Mouse (Mus musculus) heart, adult 2 months (tissue): Measurements from ENCODE around the gene Ccl24. TPM values are rescaled to one million over a fixed set of nuclear protein-coding genes. Genes with fewer than 3 reads are reported as not detected.

Experiments
- DNase-seq, 2 experiments: peaks; one replicate each; pipeline ENCODE4 v3.0.0; 2021
- H3K27ac ChIP-seq: fragments of 200-600 bp; 2 replicates; pipeline ENCODE4 v1.8.1; 2022
- H3K27me3 ChIP-seq: fragments of 200-500 bp; 2 replicates; pipeline ENCODE4 v1.6.1; 2012; ENCODE audit warnings: mild to moderate bottlenecking, low read length, inconsistent platforms, mixed read lengths; ENCODE audit not compliant: control insufficient read depth, insufficient read depth
- H3K36me3 ChIP-seq: fragments of 200-500 bp; 2 replicates; pipeline ENCODE4 v1.6.1; 2012; ENCODE audit warnings: low read length, inconsistent platforms; ENCODE audit not compliant: control insufficient read depth, insufficient read depth
- H3K4me1 ChIP-seq: fragments of 200-500 bp; 2 replicates; pipeline ENCODE4 v1.6.1; 2011; ENCODE audit warnings: low read length; ENCODE audit not compliant: control insufficient read depth, insufficient read depth
- H3K4me3 ChIP-seq: fragments of 200-600 bp; 2 replicates; pipeline ENCODE4 v1.8.1; 2022
- H3K79me2 ChIP-seq: fragments of 200-500 bp; replicated peaks from 2 replicates; pipeline ENCODE4 v1.6.1; 2012; ENCODE audit warnings: mild to moderate bottlenecking, inconsistent platforms, low read length, moderate library complexity, mixed read lengths; ENCODE audit not compliant: control insufficient read depth, insufficient read depth
- H3K9ac ChIP-seq: fragments of 200-500 bp; 2 replicates; pipeline ENCODE4 v1.6.1; 2012; ENCODE audit warnings: low read depth, mild to moderate bottlenecking, control low read depth, inconsistent platforms, low read length, mixed read lengths
- CTCF ChIP-seq: fragments of 200-600 bp; IDR thresholded peaks from 2 replicates; pipeline ENCODE4 v1.8.1; 2022; ENCODE audit warnings: antibody characterized with exemption, mild to moderate bottlenecking, moderate library complexity
- EP300 ChIP-seq: fragments of 200-500 bp; IDR thresholded peaks from 2 replicates; pipeline ENCODE4 v1.6.1; 2011; ENCODE audit warnings: low read depth, low read length, control low read depth; ENCODE audit not compliant: insufficient read depth
- POLR2A ChIP-seq: fragments of 200-500 bp; IDR thresholded peaks from 2 replicates; pipeline ENCODE4 v1.6.1; 2011; ENCODE audit warnings: mild to moderate bottlenecking, low read depth, low read length, control low read depth; ENCODE audit not compliant: insufficient read depth
- WGBS: fragments of 180-500 bp; shearing (Covaris S2); methylation state at CpG from one replicate; pipeline ENCODE4 v1.1.7; 2018; 5-methylcytosine and 5-hydroxymethylcytosine counted together
- intact Hi-C: fragments of 180-260 bp; cut with DNase I; formaldehyde crosslinking; loops from one replicate; pipeline ENCODE4 v1.15.1; 2025
- polyA plus RNA-seq: library from polyadenylated mRNA; depleted of rRNA; stranded (reverse); fragments of >200 nt; gene quantifications from 2 replicates; pipeline ENCODE4 v1.2.3, GENCODE M21; 2012
- total RNA-seq, 2 experiments: library from RNA; stranded (reverse); gene quantifications; 2 replicates each; pipeline ENCODE4 v1.2.3; 2021

Gene Ccl24
- total and polyA plus RNA-seq, 3 experiments = 2.6 to 3.2 (median 2.6) TPM

DNA sequence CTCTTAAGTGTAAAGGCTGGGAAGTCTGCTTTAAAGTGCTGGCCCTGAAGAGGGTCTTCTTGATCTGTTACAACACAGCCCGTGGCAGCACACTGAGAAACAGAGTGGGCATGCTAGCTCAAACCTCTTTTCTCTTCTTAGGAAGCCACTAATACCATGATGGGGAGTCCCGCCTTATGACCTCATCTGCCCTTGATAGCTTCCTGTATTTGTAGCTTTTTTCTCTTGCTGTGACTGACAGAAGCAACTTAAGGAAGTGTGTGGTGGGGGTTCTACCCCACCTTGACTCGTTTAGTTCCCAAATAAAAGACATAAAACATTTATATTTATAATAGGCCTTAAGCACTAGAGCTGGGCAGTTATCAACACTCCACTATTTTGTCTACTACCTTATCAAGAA lies 21.3 kb downstream of the Ccl24 start:
- Histone ChIP-seq H3K9ac (no peak overlapping the region), H3K79me2 (no peaks in the 10 kb centered on the region), H3K36me3 (no peaks in the 10 kb centered on the region), H3K4me1 (no peaks in the 10 kb centered on the region), H3K4me3 (no peak overlapping the region), H3K27ac (no peak overlapping the region), H3K27me3 (no peaks in the 10 kb centered on the region)
- TF ChIP-seq POLR2A (no peak), EP300 (no peak), CTCF (no peak)
- WGBS = 45% methylated on average over 3 of the region's 3 CpGs
- no peak for DNase-seq
- intact Hi-C loops = loop anchor here (5.0 kb wide), 2 partner anchors 66 to 211 kb away; no protein-coding TSS in a partner anchor

DNA sequence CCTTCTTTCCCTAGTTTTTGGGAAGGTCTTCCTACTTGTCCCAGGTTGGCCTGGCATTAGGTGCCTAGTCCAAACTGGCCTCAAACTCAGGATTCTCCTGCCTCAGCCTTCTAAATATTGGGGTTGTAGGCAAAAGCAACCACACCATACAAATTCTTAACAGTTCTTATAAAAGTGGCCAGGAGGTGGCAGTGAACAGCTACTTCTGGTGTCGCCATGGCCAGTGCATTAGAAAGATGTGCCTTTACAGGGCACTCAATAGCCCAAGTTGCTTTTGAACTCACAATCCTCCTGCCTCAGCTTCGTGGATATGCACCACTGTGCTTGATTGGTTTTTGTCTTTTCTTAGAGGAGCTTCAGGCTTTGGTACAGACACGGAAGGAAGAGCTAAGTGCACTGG lies 21.9 kb downstream of the Ccl24 start:
- 25% methylated on average over 3 of the region's 3 CpGs for WGBS
- H3K27me3 ChIP-seq = no peaks in the 10 kb centered on the region
- no peak overlapping the region for H3K9ac ChIP-seq
- TF ChIP-seq EP300 (no peak), POLR2A (no peak), CTCF (peak; percentile 73)
- DNase-seq = no peak
- intact Hi-C loops = loop anchor here (5.0 kb wide), 2 partner anchors 66 to 211 kb away; no protein-coding TSS in a partner anchor
- no peak overlapping the region for H3K4me3 ChIP-seq
- H3K36me3 ChIP-seq = no peaks in the 10 kb centered on the region
- H3K27ac ChIP-seq = no peak overlapping the region
- no peaks in the 10 kb centered on the region for H3K79me2 ChIP-seq
- H3K4me1 ChIP-seq = no peaks in the 10 kb centered on the region

DNA sequence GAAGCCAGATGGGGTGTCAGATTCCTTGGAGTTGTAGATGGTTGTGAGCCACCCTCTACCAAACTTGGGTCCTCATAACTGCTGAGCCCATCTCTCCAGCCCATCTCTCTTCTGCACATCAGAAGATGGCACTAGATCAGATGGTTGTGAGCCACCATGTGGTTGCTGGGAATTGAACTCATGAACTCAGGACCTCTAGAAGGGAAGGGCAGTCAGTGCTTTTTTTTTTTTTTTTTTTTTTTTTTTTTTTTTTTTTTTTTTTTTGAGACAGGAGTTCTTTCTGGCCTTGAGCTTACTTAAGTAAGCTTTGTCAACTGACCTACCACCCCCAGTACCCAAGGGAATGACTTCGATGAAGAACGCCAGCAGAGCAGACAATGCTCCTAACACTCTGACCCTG lies 24.9 kb downstream of the Ccl24 start:
- no peak for DNase-seq
- H3K27ac ChIP-seq = no peak overlapping the region
- H3K27me3 ChIP-seq = no peaks in the 10 kb centered on the region
- H3K36me3 ChIP-seq = no peaks in the 10 kb centered on the region
- no peak overlapping the region for H3K4me3 ChIP-seq
- H3K4me1 ChIP-seq = peaks cover 1% of the 10 kb centered on the region; the same call in 1 of the 2 replicates
- TF ChIP-seq POLR2A (no peak), CTCF (no peak), EP300 (no peak)
- intact Hi-C loops = loop anchor here (5.0 kb wide), 3 partner anchors 36 to 229 kb away; partner anchors contain the start of genes Mdh2 and Styxl1
- 70% methylated on average over 2 of the region's 2 CpGs for WGBS
- H3K79me2 ChIP-seq = no peaks in the 10 kb centered on the region
- H3K9ac ChIP-seq = no peak overlapping the region

DNA sequence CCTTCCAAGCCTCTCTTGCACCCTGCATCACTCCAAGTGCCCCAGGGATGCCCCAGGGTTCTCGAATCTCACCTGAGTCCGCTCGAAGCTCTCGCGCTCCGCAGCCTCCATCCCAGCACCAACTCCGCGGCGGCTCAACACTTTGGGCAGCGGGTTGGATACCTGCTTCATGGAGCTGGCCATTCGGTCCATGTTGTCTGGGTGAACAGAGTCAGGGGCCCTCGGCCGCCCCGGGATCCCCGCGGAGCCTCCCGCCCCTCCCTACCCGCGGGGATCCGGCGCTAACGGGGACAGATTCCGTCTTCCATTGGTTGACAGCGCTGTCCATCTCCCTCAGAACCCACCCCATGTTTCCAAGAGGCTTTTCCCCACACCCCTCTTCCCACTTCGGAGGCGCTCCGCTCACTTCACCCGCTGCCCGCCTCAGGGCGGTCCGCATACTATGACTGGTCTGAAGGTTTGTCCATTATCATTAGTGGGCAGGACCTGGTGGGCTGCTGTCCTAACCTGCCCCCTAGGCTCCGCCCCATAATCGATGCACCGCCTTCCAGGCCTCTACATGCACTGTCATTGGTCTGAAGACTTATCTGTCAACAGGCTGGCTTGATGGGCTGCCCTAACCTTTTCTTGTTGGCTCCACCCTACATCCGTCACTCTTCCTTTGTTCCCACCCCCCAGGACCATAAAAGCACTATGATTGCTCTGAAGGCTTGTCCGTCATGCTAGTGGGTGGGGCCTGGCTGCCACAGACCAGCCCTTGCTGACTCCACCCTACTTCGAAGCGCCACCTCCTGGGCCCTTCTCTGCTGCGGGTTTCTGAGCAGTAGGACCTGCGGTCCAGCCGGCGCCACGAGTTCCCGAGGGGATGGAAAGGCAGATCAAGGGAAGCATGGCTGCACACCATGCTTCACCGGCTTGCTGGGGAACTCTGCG lies 27.7 kb downstream of the Ccl24 start, which contains the start of gene Hip1:
Hip1 (minus strand) TSS at position 256 of the 933 bp plus-strand sequence.
- under 1% methylated on average over 46 of the region's 46 CpGs for WGBS
- Histone ChIP-seq H3K36me3 (no peaks in the 10 kb centered on the region), H3K4me3 (peak within 1 kb of the TSS; percentile 99), H3K79me2 (peaks cover 2% of the 10 kb centered on the region; the same call in 1 of the 2 replicates), H3K4me1 (peaks cover 5% of the 10 kb centered on the region), H3K27me3 (no peaks in the 10 kb centered on the region), H3K27ac (peak within 1 kb of the TSS; percentile 97), H3K9ac (peak within 1 kb of the TSS; percentile 82)
- DNase-seq = peak; percentile 100
- TF ChIP-seq CTCF (peak; percentile 81), EP300 (peak; percentile 54; the same call in 1 of the 2 replicates), POLR2A (peak; percentile 84)
- intact Hi-C loops = loop anchor here (2.0 to 5.0 kb wide), 4 partner anchors 18 to 232 kb away; partner anchors contain the start of genes Mdh2 and Styxl1

DNA sequence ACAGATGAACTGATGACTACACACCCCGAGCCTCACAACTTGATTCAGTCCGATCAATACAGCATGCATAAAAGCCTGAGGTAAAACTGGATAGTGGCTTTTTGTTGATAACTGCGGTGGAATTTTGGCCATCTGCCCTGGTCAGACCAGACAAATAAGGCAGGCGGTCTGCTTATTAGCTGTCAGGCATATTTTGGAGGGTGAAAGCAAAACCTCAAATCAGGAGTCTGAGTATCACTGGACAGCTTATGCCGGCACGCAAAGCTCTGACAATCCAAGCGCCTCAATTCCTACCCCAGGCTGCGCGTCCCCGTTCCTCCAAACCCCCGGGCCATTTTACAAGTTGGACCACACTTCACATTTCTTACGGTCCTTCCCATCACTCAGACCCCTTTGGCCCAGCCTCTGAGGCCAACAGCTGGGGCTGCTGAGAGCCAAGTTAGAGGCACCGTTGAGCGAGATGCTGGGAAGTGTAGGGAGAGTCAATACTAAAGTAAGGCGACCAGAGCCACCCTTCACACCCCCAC lies 28.8 kb downstream of the Ccl24 start:
- intact Hi-C loops = loop anchor here (2.0 kb wide), 1 partner anchor 17 kb away; no protein-coding TSS in a partner anchor

More for the DNA sequence above, 28.8 kb downstream of the Ccl24 start:
- peak overlapping the region; percentile 97 for H3K27ac ChIP-seq
- peaks cover 7% of the 10 kb centered on the region; the same call in 1 of the 2 replicates for H3K79me2 ChIP-seq
- peak; percentile 48 to 56 for DNase-seq
- no peaks in the 10 kb centered on the region for H3K36me3 ChIP-seq
- 3% methylated on average over 15 of the region's 15 CpGs for WGBS
- no peaks in the 10 kb centered on the region for H3K27me3 ChIP-seq
- H3K4me3 ChIP-seq = peak overlapping the region; percentile 99
- peak overlapping the region; percentile 82 for H3K9ac ChIP-seq
- H3K4me1 ChIP-seq = peaks cover 5% of the 10 kb centered on the region
- TF ChIP-seq CTCF (no peak), POLR2A (0 out of 2 replicates have a peak, but pooled peaks have one; percentile 13), EP300 (0 out of 2 replicates have a peak, but pooled peaks have one; percentile 4)
